Mouse (Mus musculus) kidney, adult 8-10 months (tissue): ENCODE results near the gene Olfr112.
"Not testable (repeated sequence)": the region's sequence is repeated elsewhere in the genome, so short reads cannot be mapped to it uniquely, and the experiment has no call there.

Experiments
- DNase-seq, 2 experiments: peaks; one replicate each; pipeline ENCODE4 v3.0.0; 2022

The Olfr112 gene

DNA sequence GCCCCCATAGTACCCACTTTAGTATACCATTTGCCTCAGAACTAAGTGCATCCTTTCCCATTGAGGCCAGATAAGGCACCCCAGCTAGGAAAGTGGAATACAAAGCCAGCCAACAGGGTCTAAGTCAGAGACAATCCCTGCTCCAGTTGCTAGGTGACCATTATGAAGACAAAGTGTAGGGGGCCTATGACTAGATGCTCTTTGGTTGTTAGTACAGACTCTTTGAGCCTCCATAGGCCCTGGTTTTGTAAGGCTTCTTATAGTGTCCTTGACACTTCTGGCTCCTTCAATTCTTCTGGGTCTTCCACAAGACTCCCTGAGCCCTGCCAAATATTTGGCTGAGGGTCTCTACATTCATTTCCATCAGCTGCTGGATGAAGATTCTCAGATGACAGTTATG, at the start of gene Olfr112:
Gene Olfr112, minus strand, starts transcription at position 101 of the 400 bp plus-strand sequence.
- DNase-seq, result no peak

DNA sequence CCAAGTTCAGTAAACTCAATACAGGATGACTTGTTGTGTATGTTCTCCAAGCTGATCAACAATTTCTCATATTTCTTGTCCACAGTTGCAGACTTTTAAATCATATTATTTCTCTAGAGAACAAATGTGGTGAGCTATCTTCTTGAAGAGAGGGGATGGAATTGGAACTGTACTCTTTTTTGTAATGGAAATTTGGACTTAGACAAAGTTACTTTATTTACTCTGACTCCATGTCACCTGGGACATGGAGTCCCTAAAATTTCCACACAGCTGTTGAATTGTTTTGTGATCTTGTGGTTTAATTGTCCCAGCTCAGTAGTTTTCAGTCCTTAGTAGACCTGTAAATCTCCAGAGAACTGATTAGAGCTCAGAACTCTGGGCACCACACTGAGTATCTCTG, 23.4 kb upstream of the Olfr112 start, which contains the start of gene Olfr114:
Gene Olfr114, minus strand, starts transcription at position 101 of the 400 bp plus-strand sequence.
- DNase-seq, result no peak

DNA sequence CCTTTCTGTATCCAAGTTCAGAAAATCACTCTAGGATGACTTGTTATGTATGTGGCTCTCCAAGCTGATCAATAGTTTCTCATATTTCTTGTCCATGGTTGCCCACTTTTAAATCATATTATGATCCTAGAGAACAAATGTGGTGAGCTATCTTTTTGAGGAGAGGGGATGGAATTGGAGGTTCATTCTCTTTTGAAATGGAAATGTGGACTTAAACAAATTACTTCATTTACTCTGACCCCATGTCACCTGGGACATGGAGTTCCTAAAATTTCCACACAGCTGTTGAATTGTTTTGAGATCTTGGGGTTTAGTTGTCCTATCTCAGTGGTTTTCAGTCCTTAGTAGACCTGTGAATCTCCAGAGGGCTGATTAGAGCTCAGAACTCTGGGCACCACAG, 8.3 kb upstream of the Olfr112 start, which contains the start of gene Olfr113:
Gene Olfr113, minus strand, starts transcription at position 101 of the 400 bp plus-strand sequence.
- no peak for DNase-seq

DNA sequence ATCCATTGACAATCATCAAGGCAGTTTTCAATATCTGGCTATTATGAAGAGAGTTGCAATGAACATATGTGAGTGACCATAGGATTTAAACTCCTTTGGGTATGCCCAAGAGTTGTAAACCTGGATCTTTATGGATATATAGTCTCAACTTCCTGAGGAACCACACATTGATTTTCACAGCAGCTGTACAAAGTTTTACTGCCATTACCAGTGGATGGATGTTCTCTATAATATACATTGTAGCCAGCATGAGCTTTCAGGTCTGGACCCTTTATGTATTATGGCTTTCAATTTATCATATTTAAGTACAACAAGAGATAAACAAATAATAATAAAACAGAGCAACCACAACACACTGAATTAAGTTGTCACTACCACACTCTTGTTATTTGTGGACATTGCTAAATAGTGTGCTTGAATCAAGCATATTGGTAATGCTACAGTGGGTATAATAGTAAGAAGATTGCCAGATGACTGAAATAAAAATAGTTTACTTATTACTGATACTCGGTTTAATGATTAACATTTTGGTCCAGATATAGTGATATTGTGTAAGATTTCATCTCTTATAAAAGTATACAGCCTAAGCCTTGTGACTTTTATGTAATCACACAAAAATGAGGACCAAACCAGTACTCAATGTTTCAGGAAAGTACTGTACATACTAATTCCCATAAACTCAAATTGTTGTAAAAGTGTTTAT, 10.2 kb downstream of the Olfr112 start:
- DNase-seq, result no peak

DNA sequence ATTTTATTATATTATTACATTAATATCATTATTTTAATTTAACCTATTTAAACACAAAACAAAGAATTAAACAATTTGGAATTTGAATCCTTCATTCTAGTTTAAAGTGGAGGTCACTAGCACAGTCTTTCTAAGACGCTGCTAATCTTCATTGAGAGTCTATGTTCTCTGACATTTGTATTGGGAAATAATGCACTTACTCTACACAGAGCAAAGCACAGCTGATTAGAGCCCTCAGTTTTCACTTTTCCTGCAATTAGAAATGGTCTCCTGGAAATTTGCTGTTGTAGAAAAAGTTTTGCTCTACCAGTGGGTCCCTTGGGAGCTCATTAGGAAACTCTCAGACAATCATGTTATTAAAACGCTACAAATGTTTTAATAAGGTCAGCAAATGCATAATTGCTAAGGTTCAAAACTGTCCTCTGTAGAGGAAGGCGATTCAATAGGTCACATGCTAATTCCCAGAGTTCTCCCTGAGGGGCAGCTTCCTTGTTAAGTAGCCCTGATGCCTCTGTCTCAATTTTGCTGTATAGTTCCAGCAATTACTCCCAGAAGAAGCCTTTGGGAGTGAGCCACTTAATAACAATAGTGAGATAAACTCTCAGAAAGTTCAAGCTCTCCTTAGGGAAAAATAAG, 25.3 kb downstream of the Olfr112 start:
- DNase-seq, result no peak

DNA sequence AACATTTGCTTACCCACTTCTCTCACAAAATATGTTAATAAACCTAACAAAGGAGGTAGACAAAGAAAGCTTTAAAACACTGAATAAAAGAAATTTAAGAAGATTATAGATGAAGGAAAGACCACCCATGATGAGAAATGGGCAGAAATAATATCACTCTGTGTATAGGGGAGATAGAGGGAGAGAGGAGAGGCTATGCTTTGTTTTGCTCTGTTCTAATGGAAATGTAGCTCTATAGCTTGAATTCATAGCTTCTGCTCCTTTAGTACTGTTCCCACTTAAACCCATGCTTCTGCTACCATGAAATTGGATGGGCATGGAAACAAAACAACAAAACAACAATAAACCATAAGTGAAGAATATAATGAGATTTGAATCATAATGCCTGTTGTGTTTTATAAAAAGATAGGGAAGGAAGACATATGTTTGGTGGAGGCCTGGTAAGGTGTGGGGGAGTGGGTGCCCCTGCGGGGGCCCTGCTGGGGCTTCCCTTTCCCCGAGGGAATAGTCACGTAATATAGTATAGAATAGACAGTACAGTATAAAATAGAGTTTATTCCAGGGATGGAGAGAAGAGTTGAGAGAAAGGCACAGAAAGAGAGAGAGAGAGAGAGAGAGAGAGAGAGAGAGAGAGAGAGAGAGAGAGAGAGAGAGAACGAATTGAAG, 27.7 kb downstream of the Olfr112 start:
- DNase-seq, result no peak

DNA sequence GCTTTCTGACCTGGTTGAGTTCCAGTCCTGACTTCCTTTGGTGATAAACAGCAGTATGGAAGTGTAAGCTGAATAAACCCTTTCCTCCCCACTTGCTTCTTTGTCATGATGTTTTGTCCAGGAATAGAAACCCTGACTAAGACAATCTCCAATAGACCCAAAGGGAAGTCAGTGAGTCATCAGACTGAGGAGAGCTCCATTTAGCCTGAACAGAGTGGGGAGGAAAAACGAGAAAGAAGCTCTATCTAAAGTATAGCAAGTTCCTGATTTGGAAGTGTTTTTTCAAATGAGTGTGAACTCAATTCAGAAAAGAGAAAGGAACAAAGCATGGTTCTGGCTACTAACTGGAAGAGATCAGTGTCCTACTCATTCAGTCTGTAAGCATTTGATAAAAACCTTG, 30.8 kb downstream of the Olfr112 start:
- not testable (repeated sequence) for DNase-seq

DNA sequence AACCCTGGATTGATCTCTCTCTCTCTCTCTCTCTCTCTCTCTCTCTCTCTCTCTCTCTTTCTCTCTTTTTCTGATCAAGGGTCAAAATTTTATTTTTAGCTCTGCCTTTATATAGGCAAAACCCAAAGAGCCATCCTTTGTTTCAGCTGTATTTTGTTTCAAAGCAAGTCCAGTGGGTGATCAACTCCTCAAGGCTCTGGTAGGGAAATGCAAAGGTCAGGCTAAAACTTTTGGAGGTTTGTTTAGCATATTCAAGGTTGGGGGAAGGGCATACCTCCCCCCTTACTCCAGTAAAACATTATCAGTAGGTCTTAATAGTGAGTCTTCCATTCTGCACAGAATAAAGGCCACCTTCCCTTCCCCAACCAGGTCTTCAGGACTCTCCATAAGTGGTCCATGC, 34.1 kb downstream of the Olfr112 start:
- DNase-seq, result no peak

DNA sequence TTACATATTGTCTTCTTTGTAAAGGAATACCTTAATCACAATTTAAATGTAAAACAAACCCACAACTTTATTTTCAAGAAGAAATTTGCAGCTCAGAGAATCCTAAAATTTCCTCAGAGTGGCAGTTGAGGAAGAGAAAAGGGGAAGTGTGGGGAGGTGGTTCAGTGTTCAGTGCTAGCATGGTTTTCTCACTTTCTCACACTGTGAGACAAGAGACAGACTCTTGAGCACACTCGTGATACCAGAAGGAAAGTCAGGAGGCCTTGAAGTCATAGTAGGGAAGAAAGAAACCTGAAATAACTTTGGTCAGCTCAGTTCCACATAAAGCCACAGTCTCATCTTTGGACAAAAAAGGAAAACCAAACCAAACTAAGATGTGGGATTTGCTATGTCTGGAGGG, 43.8 kb downstream of the Olfr112 start:
- not testable (repeated sequence) for DNase-seq

DNA sequence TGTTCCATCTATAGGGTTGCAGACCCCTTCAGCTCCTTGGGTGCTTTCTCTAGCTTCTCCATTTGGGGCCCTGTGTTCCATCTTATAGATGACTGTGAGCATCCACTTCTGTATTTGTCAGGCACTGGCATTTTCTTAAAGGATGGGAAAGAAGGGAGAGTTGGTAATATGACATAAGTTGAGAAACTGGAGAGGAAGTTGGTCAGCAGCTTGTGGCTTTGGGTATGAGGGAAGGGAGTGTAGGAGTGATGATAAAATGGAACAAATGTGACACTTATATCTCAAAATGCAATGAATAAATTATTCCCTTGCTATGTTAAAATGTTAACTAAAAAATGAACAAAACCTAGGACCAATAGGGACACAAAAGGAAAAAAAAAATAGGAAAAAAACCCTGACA, 44.6 kb downstream of the Olfr112 start:
- not testable (repeated sequence) for DNase-seq
